Mouse (Mus musculus) kidney, embryonic 15.5 days (tissue): ENCODE measurements around the gene Rps3. TPM values are rescaled to one million over a fixed set of nuclear protein-coding genes. Genes with fewer than 3 reads are reported as not detected.

ENCODE experiments used
- ATAC-seq: fragments of 200-750 bp; cut with Nextera tagmentation; replicated peaks from 2 replicates; pipeline ENCODE4 v1.8.0; 2017; ENCODE audit warnings: moderate TSS enrichment; ENCODE audit not compliant: low FRiP score
- H3K27ac ChIP-seq: fragments of 300-500 bp; sonication (generic); 2 replicates; pipeline ENCODE4 v1.5.1; 2015; ENCODE audit warnings: mild to moderate bottlenecking, inconsistent platforms
- H3K27me3 ChIP-seq: fragments of 300-500 bp; sonication (generic); 2 replicates; pipeline ENCODE4 v1.6.1; 2015; ENCODE audit warnings: inconsistent platforms
- H3K36me3 ChIP-seq: fragments of 300-500 bp; sonication (generic); 2 replicates; pipeline ENCODE4 v1.6.1; 2015; ENCODE audit warnings: inconsistent platforms
- H3K4me1 ChIP-seq: fragments of 300-500 bp; sonication (generic); 2 replicates; pipeline ENCODE4 v1.6.1; 2015; ENCODE audit warnings: inconsistent platforms
- H3K4me2 ChIP-seq: fragments of 300-500 bp; sonication (generic); 2 replicates; pipeline ENCODE4 v1.6.1; 2015; ENCODE audit warnings: moderate library complexity, mild to moderate bottlenecking, inconsistent platforms
- H3K4me3 ChIP-seq: fragments of 300-500 bp; sonication (generic); replicated peaks from 2 replicates; pipeline ENCODE4 v1.5.1; 2015; ENCODE audit warnings: mild to moderate bottlenecking, inconsistent platforms
- H3K9ac ChIP-seq: fragments of 300-500 bp; sonication (generic); 2 replicates; pipeline ENCODE4 v1.6.1; 2015; ENCODE audit warnings: mild to moderate bottlenecking, inconsistent platforms
- H3K9me3 ChIP-seq: fragments of 300-500 bp; sonication (generic); replicated peaks from 2 replicates; pipeline ENCODE4 v1.6.1; 2016; ENCODE audit warnings: inconsistent platforms
- WGBS: fragments of 180-500 bp; shearing (Covaris S2); methylation state at CpG from one replicate; pipeline ENCODE4 v1.1.7; 2015; ENCODE audit warnings: mixed read lengths; 5-methylcytosine and 5-hydroxymethylcytosine counted together
- polyA plus RNA-seq: library from polyadenylated mRNA; unstranded; fragments of >200 nt; fragmentation: Nextera tagmentation; extraction: Ambion mirVana; gene quantifications from 2 replicates; pipeline ENCODE4 v1.2.1, GENCODE M21; 2015

Rps3 gene
- polyA plus RNA-seq, 1 experiment from 2014 or later, result 765 TPM

DNA sequence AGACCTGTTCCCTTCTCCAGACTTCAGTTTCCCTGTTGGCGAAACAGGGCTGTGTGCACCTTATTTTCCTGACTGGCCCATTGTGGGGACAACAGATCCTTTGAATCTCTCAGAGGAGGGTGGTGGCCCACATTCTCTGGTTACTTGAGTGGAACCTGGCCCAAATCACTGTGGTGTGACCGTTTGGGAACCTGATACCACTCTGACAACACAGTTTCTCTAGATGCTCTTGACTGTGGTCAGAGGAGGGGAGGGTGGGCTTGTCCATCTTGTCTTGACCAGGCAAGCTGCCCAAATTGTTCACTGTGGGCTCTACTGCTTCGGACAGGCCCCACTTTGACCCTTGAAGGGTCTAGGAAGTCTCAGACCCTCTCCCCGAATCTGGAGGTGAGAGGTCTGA lies 29.5 kb downstream of the Rps3 start:
- H3K4me1 ChIP-seq, result peaks cover 40% of the 10 kb centered on the region
- H3K9me3 ChIP-seq, result no peaks in the 10 kb centered on the region
- no peak overlapping the region for H3K9ac ChIP-seq
- no peak overlapping the region for H3K4me3 ChIP-seq
- no peaks in the 10 kb centered on the region for H3K27me3 ChIP-seq
- 38% methylated on average over 4 of the region's 4 CpGs for WGBS
- H3K4me2 ChIP-seq, result peak overlapping the region; percentile 19; the same call in 1 of the 2 replicates
- peak; percentile 31 for ATAC-seq
- H3K27ac ChIP-seq, result peak overlapping the region; percentile 71
- peaks cover 4% of the 10 kb centered on the region; the same call in 1 of the 2 replicates for H3K36me3 ChIP-seq

DNA sequence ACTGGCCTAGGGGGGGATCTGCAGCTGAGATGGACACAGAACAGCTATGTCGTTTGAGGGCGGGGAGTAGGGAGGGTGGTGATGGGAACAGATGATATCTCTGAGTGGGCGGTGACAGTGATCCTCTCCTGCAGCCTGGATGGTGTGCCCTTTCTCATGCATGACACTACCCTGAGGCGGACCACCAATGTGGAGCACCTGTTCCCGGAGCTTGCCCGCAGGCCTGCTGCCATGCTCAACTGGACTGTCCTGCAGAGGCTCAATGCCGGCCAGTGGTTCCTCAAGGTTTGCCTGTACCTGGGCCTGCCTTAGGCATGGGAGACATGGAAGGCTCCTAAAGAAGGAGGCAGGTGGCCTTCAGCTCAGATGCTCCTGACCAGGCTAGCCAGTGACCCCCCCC lies 30.7 kb downstream of the Rps3 start:
- no peak overlapping the region for H3K27ac ChIP-seq
- no peak overlapping the region for H3K4me3 ChIP-seq
- no peak overlapping the region for H3K4me2 ChIP-seq
- peak; percentile 38; the same call in 1 of the 2 replicates for ATAC-seq
- 60% methylated on average over 7 of the region's 7 CpGs for WGBS
- no peaks in the 10 kb centered on the region for H3K36me3 ChIP-seq
- H3K4me1 ChIP-seq, result peaks cover 43% of the 10 kb centered on the region
- no peaks in the 10 kb centered on the region for H3K9me3 ChIP-seq
- H3K27me3 ChIP-seq, result no peaks in the 10 kb centered on the region
- H3K9ac ChIP-seq, result no peak overlapping the region

DNA sequence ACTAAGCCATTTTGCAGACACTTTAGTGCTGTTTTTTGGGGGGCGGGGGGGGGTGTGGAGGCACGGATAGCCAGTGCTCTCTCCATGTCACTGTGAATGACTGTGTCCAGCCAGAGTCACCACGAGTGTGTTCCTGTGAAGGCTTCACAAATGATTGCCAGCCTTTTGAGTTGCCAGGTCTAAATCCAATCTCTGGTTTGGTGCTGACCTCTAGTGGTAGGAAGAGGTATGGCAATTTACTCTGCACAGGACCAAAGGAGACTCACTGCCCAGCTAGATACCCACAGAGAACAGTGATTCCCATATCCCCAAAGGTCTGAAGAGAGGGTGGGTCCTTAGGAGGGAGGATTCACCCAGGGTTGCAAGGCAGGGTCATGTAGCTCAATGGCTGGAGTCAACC lies 32.8 kb downstream of the Rps3 start:
- ATAC-seq, result 0 out of 2 replicates have a peak, but pooled peaks have one; percentile 31
- Histone ChIP-seq H3K4me2 (no peak overlapping the region), H3K9me3 (no peaks in the 10 kb centered on the region), H3K27ac (no peak overlapping the region), H3K4me1 (peaks cover 51% of the 10 kb centered on the region), H3K4me3 (no peak overlapping the region), H3K9ac (no peak overlapping the region), H3K27me3 (no peaks in the 10 kb centered on the region), H3K36me3 (no peaks in the 10 kb centered on the region)
- WGBS, result 0% methylated on average over 3 of the region's 3 CpGs

DNA sequence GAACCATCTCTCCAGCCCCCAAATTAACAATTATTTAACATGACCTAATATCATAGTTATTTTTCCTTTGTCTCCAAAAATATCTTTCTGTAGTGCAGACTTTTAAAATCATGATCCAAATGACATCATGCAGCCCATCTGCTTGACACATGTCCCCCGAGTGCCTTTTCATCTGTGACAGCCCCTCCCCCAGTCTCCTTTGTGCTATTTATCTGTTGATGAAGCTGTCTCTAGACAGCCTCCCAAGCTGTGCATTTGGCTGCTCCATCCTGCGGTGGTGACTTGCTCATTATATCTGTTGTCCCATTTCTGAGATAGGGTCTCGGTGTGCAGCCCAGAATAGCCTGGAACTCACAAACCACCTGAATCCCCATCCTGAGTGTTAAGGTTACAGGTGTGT lies 33.8 kb downstream of the Rps3 start:
- H3K4me2 ChIP-seq, result no peak overlapping the region
- peaks cover 54% of the 10 kb centered on the region for H3K4me1 ChIP-seq
- H3K9me3 ChIP-seq, result no peaks in the 10 kb centered on the region
- H3K4me3 ChIP-seq, result no peak overlapping the region
- 61% methylated on average over 3 of the region's 3 CpGs for WGBS
- H3K36me3 ChIP-seq, result no peaks in the 10 kb centered on the region
- no peaks in the 10 kb centered on the region for H3K27me3 ChIP-seq
- no peak overlapping the region for H3K27ac ChIP-seq
- ATAC-seq, result no peak
- no peak overlapping the region for H3K9ac ChIP-seq

DNA sequence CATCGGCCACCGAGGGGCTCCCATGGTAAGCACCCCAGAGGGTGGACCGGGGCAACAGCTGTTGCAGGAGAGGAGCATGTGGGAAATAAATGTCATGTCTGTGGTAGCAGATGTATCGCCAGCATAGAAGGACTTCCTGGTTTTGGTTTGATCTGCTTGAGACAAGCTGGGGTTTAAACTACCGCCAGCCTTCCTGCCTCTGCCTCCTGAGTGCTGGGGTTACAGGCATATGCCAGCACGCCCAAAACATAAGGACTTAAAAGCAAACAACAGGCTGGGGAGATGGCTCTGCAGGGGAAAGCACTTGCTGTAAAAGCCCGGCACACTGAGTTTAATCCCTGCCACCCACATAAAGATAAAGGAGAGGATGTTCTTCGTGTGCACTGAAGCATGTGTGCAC lies 34.5 kb downstream of the Rps3 start:
- Histone ChIP-seq H3K4me2 (no peak overlapping the region), H3K4me1 (peaks cover 47% of the 10 kb centered on the region), H3K27ac (no peak overlapping the region), H3K9ac (no peak overlapping the region), H3K4me3 (no peak overlapping the region), H3K9me3 (no peaks in the 10 kb centered on the region), H3K36me3 (no peaks in the 10 kb centered on the region), H3K27me3 (no peaks in the 10 kb centered on the region)
- ATAC-seq, result no peak
- WGBS, result 63% methylated on average over 8 of the region's 8 CpGs

DNA sequence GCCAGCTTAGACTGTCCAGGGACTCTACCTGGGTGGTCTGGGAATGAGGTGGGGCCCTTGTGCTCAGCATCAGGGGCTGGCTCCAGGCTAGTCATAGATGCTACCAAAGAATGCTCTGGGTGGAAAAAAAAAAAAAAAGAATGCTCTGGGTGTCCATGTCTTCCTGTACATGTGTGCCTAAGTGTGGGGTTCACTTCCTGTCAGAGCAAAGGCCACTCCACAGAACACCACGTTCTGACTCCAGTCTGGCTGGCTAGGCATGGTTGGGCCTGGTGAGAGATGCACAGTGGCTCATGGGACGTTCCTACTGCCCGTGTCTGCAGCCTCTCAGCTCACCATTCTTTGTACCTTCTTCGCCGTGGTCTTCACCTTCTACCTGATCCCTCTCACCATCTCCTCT lies 34.9 kb downstream of the Rps3 start:
- Histone ChIP-seq H3K9me3 (no peaks in the 10 kb centered on the region), H3K4me2 (no peak overlapping the region), H3K27ac (no peak overlapping the region), H3K4me3 (no peak overlapping the region), H3K4me1 (peaks cover 43% of the 10 kb centered on the region), H3K27me3 (no peaks in the 10 kb centered on the region), H3K36me3 (no peaks in the 10 kb centered on the region), H3K9ac (no peak overlapping the region)
- ATAC-seq, result no peak
- WGBS, result 74% methylated on average over 5 of the region's 5 CpGs

DNA sequence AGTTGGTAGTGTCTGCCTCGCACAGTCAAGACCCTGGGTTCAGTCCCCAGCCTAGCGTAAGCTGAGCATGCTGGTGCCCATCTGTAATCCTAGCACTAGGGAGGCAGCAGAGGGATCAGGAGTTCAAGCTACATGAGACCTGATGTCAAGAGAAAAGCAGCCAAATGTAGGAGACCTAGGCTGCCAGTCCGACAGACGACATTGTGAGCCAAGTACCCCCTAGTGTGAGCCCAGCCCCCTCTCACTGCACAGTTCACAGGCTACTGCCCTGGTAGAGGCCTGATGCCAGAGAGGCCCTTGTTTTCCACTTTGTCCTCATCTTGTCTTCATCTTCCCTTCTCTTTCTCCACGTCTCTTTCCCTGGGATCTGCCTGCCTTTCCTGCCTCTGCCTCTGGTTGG lies 36.2 kb downstream of the Rps3 start:
- Histone ChIP-seq H3K27me3 (no peaks in the 10 kb centered on the region), H3K27ac (no peak overlapping the region), H3K9me3 (no peaks in the 10 kb centered on the region), H3K36me3 (no peaks in the 10 kb centered on the region), H3K4me1 (peaks cover 40% of the 10 kb centered on the region), H3K4me2 (no peak overlapping the region), H3K9ac (no peak overlapping the region), H3K4me3 (no peak overlapping the region)
- ATAC-seq, result 0 out of 2 replicates have a peak, but pooled peaks have one; percentile 9
- WGBS, result 49% methylated on average over 5 of the region's 5 CpGs

DNA sequence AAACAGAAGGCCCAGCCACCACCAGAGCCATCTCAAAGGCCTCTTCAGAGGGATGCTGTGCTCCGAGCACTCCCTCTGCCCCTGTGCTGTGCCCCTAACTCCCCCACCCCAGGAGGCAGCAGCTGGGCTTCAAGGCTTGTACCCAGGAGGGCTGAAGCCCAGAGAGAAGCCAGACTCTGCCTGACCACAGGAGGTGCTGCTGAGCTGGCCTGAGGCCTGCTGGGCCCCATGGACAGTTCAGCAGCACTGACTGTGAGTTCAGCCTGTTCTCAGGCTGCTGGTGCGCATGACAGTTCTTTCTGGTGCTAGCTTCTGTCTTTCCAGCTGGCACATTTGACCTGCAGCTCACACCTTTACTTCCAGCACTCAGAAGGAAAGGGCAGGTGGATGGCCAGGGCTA lies 37.7 kb downstream of the Rps3 start:
- H3K4me3 ChIP-seq, result no peak overlapping the region
- H3K9me3 ChIP-seq, result no peaks in the 10 kb centered on the region
- ATAC-seq, result no peak
- WGBS, result 72% methylated on average over 2 of the region's 2 CpGs
- H3K36me3 ChIP-seq, result no peaks in the 10 kb centered on the region
- no peak overlapping the region for H3K4me2 ChIP-seq
- H3K4me1 ChIP-seq, result peaks cover 55% of the 10 kb centered on the region
- no peak overlapping the region for H3K9ac ChIP-seq
- no peak overlapping the region for H3K27ac ChIP-seq
- H3K27me3 ChIP-seq, result no peaks in the 10 kb centered on the region

DNA sequence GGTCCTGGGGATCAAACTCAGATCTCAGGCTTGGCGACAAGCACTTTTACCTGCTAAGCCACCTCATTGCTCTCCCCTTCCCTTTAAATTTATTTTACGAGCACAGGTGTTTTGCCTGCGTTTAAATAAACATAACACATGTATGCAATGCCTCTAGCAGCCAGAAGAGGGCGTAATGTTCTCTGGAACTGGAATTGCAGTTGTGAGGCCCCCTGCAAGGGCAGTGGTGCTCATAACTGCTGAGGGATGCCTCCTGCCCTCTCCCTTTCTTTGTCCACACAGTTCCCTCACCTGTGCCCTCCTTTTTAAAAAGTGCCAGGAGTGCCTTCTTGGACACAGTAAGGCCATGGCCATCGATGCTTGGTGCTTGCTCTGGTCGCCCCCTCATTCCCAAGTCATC lies 39.5 kb downstream of the Rps3 start:
- peaks cover 48% of the 10 kb centered on the region for H3K4me1 ChIP-seq
- no peak for ATAC-seq
- no peak overlapping the region for H3K4me2 ChIP-seq
- H3K27ac ChIP-seq, result no peak overlapping the region
- H3K9ac ChIP-seq, result no peak overlapping the region
- WGBS, result 64% methylated on average over 6 of the region's 6 CpGs
- no peaks in the 10 kb centered on the region for H3K36me3 ChIP-seq
- no peak overlapping the region for H3K4me3 ChIP-seq
- no peaks in the 10 kb centered on the region for H3K27me3 ChIP-seq
- no peaks in the 10 kb centered on the region for H3K9me3 ChIP-seq

DNA sequence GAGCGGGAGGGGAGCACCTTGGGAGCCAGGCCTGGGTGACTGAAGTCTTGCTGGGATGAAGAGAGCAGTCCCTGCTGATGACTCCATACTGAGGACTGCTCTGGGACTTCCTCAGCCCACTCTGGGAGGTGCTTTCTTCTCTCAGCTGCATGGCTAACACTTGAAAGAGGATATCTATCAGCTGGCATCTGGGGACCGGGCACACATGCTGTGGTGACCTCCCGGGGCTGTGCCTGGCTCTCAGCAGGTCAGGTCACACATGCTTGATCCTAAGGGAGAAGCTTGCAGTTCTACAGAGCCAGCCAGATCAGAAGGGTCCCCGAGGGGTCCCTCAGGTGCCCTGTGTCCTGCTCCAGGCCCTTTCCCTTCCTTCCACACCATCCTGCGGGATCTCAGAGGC lies 40.4 kb downstream of the Rps3 start:
- Histone ChIP-seq H3K27me3 (no peaks in the 10 kb centered on the region), H3K4me1 (peaks cover 40% of the 10 kb centered on the region), H3K4me2 (no peak overlapping the region), H3K9ac (no peak overlapping the region), H3K4me3 (no peak overlapping the region), H3K27ac (0 out of 2 replicates have a peak overlapping the region, but pooled peaks have one; percentile 24), H3K9me3 (no peaks in the 10 kb centered on the region), H3K36me3 (no peaks in the 10 kb centered on the region)
- no peak for ATAC-seq
- WGBS, result 54% methylated on average over 5 of the region's 5 CpGs

DNA sequence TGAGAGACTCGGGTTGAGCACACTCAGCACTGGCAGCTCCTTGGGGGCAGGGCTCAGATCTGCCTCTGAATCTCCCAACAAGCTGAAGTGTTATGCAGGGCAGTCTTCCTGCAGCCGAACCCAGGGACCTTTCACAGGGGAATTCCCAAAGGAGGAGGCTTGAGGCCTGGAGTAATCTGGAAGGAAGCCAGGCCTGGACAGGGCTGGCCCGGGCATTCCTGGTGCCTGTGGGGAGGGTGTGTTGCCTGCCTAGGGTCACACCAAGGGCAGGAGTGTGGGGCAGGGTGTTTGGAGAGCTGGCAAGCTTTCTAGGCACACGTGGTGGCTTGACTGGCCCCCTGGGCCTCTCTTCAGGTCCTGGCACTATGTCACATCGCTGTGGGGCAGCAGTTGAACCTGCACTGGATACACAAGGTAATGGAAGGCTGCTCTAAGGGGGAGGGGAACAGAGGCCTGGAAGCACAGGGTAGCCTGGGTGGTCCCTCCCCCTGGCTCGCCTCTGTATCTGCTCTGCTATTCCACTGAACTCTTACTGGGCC lies 41.9 kb downstream of the Rps3 start:
- H3K4me2 ChIP-seq, result no peak overlapping the region

DNA sequence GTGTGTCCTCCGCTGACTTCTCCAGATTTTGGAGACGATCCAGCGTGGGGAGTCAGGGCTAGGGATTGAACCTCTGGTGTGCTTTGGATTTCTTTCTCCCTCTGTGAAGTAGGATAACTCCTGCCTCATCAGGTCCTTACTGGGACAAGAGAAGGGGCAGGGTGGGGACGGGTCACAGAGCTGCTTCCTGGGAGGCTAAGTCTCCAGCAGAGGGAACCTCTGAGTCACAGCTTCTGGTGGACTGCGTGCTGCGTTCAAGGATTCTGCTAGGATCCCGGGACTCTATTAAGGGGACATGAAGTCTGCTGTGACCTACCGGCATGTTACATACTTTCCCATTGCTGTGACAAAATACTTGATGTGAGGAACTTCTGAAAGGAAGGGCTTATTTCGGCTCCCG lies 44.7 kb downstream of the Rps3 start:
- Histone ChIP-seq H3K27ac (no peak overlapping the region), H3K36me3 (no peaks in the 10 kb centered on the region), H3K27me3 (no peaks in the 10 kb centered on the region), H3K9me3 (no peaks in the 10 kb centered on the region), H3K4me1 (peaks cover 56% of the 10 kb centered on the region), H3K4me3 (no peak overlapping the region), H3K9ac (no peak overlapping the region), H3K4me2 (no peak overlapping the region)
- WGBS, result 77% methylated on average over 10 of the region's 10 CpGs
- ATAC-seq, result no peak

More for the DNA sequence above, 41.9 kb downstream of the Rps3 start:
- Histone ChIP-seq H3K27me3 (no peaks in the 10 kb centered on the region), H3K36me3 (no peaks in the 10 kb centered on the region), H3K27ac (peak overlapping the region; percentile 60), H3K4me1 (peaks cover 37% of the 10 kb centered on the region), H3K9ac (no peak overlapping the region), H3K4me3 (no peak overlapping the region), H3K9me3 (no peaks in the 10 kb centered on the region)
- 19% methylated on average over 6 of the region's 6 CpGs for WGBS
- peak; percentile 73 for ATAC-seq

DNA sequence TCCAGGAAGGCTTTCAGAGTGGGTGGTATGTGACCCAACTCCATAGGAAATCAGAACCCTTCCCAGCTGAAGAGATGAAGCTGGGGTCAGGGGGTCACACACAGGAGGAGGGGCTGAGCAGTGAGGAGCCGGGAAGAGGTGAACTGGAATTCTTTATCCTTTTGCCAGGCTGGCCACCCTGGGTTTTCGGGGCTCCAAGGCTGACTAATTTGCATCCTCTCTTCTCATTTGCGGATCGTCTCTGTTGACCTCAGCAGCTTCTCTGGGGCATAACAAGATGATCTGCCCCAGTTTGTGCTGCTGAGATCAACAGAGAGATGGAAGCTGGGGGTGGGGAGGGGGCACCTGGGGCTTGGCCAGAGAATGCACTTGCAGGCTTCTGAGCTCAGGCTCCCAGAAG lies 47.0 kb downstream of the Rps3 start:
- no peak overlapping the region for H3K4me3 ChIP-seq
- H3K9ac ChIP-seq, result no peak overlapping the region
- H3K4me1 ChIP-seq, result peaks cover 54% of the 10 kb centered on the region
- no peaks in the 10 kb centered on the region for H3K27me3 ChIP-seq
- H3K36me3 ChIP-seq, result no peaks in the 10 kb centered on the region
- H3K27ac ChIP-seq, result no peak overlapping the region
- no peak for ATAC-seq
- WGBS, result 19% methylated on average over 4 of the region's 4 CpGs
- no peaks in the 10 kb centered on the region for H3K9me3 ChIP-seq
- H3K4me2 ChIP-seq, result no peak overlapping the region
